Mouse (Mus musculus) retina, postnatal 7 days (tissue): ENCODE results near the gene Hfm1.
A peak's percentile ranks its signal among the peaks of the same experiment; 100 is the strongest.

Experiments
- DNase-seq: peaks from one replicate; pipeline ENCODE4 v3.0.0-alpha.2; 2012; ENCODE audit warnings: low read depth, low spot score

Gene Hfm1

GRCm38 (mm10) chr5:106925488-106926368, at the start of gene Hfm1:
TSS of gene Hfm1 (minus strand) at chr5:106926321.
- DNase-seq: peak; percentile 68

DNA sequence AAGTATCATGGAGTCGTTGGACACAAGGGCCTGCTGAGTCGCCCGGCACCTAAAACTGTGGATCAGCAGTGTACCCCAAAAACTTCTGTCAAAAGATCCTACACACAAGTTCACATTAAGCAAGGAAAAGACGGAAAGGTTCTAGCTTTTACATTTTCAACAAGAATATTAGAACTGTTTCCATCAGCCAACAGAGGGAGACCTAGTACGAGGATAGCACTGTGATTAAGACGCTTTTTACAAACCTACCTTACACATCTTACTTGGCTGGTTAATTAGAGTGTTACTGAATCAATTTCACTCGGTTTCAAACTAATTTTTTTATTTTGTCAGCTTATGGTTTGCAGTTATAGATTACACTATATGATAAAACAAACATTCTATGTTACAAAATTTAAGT, 47.8 kb upstream of the Hfm1 start:
- no peak for DNase-seq

DNA sequence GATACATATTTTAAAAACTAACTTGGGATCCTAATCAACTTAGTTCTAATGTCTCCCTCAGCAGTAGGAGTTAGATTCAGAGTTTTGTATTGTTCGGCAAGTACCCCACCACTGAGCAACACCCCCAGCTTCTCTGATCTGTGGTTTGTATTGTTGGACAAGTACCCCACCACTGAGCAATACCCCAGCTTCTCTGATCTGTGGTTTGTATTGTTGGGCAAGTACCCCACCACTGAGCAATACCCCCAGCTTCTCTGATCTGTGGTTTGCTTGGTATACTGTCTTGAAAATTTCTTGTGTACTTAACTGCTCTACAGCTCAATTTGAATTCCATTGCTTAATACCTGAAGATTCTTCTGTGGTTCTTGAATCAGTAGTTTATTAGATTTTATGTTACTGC, 41.5 kb upstream of the Hfm1 start:
- no peak for DNase-seq

DNA sequence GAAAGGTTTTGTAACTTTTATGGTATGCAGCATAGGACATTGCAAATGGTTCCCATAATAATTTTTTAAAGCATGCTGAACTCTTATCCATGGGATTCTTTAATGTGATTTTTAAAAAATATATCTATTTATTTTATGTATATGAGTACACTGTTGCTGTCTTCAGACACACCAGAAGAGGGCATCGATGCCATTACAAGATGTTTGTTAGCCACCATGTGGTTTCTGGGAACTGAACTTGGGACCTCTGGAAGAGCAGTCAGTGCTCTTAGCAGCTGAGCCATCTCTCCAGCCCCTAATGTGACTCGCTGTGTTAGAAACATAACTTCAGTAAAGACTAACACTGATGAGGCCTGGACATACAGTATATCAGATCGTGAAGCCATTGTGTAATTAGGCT, 40.3 kb upstream of the Hfm1 start:
- no peak for DNase-seq

GRCm38 (mm10) chr5:106964513-106965014, 38.4 kb upstream of the Hfm1 start:
- no peak for DNase-seq

DNA sequence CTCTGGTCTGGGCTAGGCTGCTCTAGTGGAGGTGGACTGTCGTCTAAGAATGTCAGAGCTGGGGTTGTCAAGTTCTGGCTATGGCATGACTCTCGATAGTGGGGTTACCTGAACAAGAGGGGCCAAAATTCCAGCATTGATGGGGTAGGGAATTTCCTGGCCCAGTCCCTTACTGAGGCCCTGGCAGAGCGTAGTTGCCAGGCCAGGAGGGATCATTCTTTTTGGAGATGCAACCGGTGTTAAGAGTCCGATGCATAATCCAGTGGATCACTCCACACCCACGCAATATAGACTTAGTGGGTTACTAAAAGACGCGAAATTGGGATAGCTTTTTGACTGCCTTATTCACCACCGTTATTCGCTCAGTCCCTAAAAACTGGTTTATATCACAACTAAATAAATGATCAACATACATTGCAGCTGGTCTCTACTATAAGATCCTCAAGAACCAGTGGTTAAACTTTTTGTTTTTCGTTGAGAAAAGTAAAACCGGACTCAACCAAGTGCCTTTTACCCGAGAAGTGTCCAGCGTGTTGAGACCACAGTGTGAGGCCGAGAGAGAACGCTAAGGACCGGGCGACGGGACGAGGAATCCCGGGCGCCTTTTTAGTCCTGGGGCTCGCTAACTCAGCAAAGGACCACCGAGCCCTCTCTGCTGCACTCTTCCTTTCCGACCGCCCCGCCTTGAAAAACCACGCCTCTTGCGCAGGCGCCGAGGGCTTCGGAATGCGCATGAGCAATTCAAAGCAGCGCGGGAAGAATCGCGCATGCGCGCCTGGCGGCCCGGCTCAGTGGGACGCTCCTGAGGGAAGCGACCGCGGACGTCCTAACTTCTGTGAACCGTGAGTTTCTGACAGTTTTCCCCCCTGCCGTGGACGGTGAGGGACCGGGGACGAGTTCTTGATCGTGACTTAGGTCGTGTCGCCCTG, 37.7 kb upstream of the Hfm1 start, which contains the start of gene Cdc7:
Cdc7 (plus strand) TSS at position 739 of the 929 bp plus-strand sequence.
- DNase-seq: peak; percentile 89

GRCm38 (mm10) chr5:106960451-106960850, 34.3 kb upstream of the Hfm1 start:
- no peak for DNase-seq

DNA sequence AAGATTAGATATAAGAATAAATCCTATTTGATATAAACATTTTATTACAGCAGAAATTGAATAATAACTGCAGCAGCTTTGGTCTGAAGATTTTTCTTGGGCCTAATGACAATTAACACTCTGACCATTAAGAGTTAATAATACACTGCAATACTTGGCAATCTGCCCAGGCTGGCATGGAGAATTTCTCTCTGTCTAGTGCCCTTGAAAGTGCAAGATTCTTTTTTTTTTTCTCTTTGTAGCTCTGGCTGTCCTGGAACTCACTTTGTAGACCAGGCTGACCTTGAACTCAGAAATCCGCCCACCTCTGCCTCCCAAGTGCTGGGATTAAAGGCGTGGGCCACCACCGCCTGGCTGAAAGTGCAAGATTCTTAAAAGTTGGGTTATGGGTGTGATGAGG, 32.9 kb upstream of the Hfm1 start:
- DNase-seq: no peak

DNA sequence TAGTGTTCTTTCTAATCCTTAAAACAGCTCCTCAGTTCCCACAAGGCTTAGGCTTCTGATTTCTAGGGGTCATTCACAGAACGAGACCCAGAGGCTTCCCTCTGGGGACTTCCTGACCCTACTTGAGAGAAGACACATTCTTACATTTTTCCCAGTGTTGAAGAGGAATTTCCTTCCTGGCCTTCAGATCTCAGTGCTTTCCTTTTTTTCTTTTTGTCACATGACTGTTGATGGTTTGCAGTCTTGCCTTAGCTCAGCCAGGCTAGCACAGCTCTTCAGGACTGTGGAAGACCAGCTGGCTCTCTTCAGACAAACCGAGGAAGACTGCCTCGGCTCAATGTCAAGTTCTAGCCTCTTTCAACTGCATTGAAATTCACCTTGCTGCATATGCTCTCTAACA, 30.3 kb upstream of the Hfm1 start:
- DNase-seq: no peak

GRCm38 (mm10) chr5:106948683-106949082, 22.6 kb upstream of the Hfm1 start:
- DNase-seq: no peak

DNA sequence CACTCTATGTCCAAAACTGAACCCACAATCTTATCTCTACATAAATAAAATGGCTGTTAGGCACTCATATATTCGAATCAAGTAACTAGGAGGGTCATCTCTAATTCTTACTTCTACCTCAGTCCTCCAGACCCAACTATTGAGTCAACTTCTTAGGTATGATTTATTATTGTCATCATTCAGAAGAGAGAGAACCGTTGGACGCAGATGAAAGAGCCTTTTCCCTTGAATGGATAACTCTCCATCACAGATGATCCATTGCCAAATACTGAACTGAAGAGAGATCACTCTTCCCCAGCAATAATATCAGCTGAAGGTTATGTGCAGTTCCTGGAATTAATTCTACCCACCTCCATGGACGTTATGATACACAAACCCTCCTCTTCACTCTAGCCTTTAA, 20.2 kb upstream of the Hfm1 start:
- DNase-seq: no peak

- no peak for DNase-seq
Observed at GRCm38 (mm10) chr5:106927996-106928395, 1.9 kb upstream of the Hfm1 start.

- no peak for DNase-seq
Observed at GRCm38 (mm10) chr5:106926369-106926686, 207 bp upstream of the Hfm1 start.

DNA sequence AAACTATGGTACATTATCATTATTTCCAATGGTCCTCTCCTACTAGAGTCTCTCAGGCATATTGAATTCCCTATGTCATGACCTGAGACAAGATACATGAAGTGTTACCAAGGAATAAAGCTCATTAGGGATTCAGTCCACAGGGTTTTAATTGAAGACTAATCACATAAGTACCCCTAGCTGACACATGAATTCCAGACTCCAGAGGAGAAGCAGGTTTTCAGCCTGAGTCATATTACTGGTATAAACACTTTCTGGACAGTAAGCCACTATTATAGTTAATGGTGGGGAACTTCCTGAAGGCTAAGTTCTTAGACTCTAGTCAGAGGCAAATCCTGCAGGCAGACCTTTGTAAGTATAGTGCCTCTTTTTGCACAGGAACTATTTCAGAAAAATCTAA, 6.8 kb downstream of the Hfm1 start:
- peak; percentile 42 for DNase-seq

DNA sequence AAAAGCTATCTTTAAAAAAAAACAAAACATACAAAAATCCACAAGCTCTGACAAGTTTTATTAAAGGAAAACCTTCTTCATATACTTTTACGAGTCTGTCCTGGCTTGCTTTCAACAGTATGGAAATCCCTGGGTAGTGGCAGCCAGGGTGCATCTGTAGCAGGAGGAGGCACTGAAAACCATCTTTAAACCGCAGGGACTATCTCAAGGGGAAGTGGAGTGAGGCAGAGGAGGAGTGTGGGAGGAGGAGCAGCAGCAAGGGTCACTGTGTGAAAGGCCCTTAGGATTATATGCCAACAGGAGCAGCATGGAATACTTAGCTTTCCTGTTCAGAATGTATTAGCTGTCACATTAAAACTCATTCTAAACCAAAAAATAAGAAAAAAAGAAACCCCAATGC, 29.2 kb downstream of the Hfm1 start:
- no peak for DNase-seq

GRCm38 (mm10) chr5:106891773-106892172, 34.3 kb downstream of the Hfm1 start:
- DNase-seq: no peak

- DNase-seq: no peak
Observed at GRCm38 (mm10) chr5:106887303-106888071, 38.6 kb downstream of the Hfm1 start.

DNA sequence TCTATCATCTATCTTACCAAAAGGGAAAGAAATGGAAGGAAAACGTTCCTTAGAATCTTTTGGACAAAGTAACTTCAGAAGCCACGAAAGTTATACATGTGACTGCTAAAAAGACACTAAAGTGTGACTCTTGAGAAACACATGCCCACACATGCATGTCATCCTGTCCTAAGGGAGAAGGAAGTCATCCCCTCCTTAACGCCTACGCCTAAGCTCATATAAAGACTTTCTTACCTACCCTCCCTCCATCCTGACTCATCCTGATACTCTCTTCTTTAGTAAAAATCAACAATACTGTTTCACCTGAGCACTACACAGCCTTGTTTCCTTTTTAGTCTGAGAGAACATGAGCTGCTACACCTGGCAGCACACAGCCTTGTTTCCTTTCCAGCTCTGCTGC, 40.6 kb downstream of the Hfm1 start:
- no peak for DNase-seq

DNA sequence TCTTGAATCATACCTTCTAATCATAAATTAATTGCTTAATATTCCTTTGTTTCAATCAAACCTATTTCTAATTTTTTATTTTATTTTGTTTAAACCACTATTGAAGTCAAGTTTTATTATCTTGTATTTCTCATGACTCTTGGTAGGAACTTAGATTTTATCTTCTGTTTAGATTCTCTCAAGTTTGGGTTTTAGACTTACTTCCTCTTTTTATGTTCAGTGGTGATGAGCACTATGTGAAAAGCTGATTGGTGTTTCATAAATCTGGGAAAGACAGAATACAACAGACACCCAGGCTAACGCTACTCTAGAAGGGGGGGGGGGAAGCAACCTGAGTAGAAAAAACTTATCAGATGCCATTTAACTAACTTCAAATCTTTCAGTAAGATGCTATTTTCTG, 49.7 kb downstream of the Hfm1 start:
- no peak for DNase-seq

DNA sequence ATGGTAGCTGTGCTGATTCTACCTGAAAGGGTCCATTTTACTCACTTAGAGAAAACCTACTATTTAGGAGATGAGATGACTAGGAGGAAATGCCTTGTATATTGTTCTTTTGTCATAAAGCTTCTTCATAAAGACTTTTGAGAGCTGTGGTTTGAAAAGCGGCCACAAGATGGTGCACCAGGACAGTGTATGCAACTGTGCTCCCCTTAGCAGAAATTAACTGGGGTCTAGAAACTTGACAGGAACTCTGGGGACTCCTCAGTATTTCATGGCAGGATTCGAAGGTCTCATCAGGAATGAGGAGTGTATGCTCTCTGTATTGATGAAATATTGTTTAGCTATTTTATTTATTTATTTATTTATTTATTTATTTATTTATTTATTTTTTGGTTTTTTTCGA, 65.7 kb downstream of the Hfm1 start:
- peak; percentile 45 for DNase-seq

DNA sequence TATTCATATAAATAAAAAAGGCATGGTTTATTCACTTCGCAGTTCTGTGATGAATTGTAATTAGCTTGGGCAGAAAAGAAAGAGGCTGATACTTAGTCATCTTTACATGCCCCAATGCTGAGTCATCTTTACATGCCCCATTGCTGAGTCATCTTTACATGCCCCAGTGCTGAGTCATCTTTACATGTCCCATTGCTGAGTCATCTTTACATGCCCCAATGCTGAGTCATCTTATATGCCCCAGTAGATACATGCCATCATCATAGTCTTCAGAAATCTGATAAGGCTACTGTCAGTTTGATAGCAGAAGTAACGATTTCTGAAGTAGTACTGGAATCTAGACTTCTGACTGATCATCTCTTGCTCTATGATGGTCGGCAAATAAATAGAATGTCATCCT, 72.8 kb downstream of the Hfm1 start:
- DNase-seq: no peak

DNA sequence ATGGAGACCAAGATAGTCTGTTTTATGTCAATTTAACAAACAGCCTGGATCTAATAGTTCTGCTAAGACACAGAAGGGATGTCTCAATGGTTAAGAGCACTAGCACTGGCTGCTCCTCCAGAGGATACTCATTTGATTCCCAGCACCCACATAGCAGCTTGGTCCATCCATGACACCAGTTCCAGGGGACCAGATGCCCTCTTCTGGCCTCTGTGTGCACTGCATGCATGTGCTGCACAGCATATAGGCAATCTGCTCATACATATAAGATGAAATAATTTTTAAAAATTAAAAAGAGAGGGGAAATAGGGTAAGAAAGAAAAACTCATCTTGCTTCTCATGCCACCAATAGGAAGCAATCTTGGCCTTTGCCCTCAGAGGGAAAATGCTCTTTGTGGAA, 79.1 kb downstream of the Hfm1 start:
- DNase-seq: no peak
